17 mouse cellular contexts compared by ENCODE assay signal in genomic region chr10:83178151-83178550, GRCm38 (mm10).
DNase-seq lines count a peak whose midpoint lies in the region; ATAC-seq lines count a peak whose summit lies in the region.
"Had no signal": no experiment of that assay in that cellular context is flagged by ENCODE, and none has a peak within 500 bp of the region (broad histone marks: within the 10 kb centered on the region; RNA-seq: fewer than 3 reads in every experiment).

No protein-coding gene starts in this region.

- H3K36me3 ChIP-seq in midbrain, embryonic 14.5 days (ENCODE audit: control insufficient read depth, insufficient read depth, low read length): no peaks in the 10 kb centered on the region
- H3K36me3 ChIP-seq in midbrain, embryonic 15.5 days (replicated peaks): no peaks in the 10 kb centered on the region
- H3K36me3 ChIP-seq: midbrain, embryonic 12.5 days had no signal

- WGBS in midbrain, embryonic 14.5 days: 66% methylated on average over 5 of the region's 5 CpGs
- WGBS in midbrain, embryonic 15.5 days: 66% methylated on average over 5 of the region's 5 CpGs

- H3K4me3 ChIP-seq in midbrain, embryonic 14.5 days (replicated peaks; ENCODE audit: low read depth, low read length): no peak overlapping the region
- H3K4me3 ChIP-seq in midbrain, embryonic 15.5 days: no peak overlapping the region
- H3K4me3 ChIP-seq: erythroblast, embryonic 14.5 days; heart, embryonic 12.5 days; left cerebral cortex, adult 2 months; midbrain, embryonic 12.5 days had no signal

- ATAC-seq in midbrain, embryonic 14.5 days (ENCODE audit: low FRiP score, low TSS enrichment): no peak
- ATAC-seq in midbrain, embryonic 15.5 days (replicated peaks): no peak
- ATAC-seq: forebrain, postnatal 0 days; liver, postnatal 0 days had no signal

- peak; percentile 41 for DNase-seq in adrenal gland, postnatal 14 days
- DNase-seq in adrenal gland, adult 8-10 months: no peak
- DNase-seq in midbrain, embryonic 14.5 days: peak; percentile 35
- peak; percentile 40 for DNase-seq in fibroblast of lung, adult 2 months (ENCODE audit: low read depth)
- DNase-seq in heart, adult 18-20 months: no peak
- DNase-seq in heart, adult 8-10 months (ENCODE audit: low spot score): no peak
- no peak for DNase-seq in ovary, postnatal 14 days (ENCODE audit: low spot score)
- DNase-seq: forebrain, postnatal 0 days; gastrocnemius, postnatal 14 days; liver, postnatal 0 days; lung, postnatal 4 days; thymus, postnatal 36 days had no signal

- H3K9ac ChIP-seq in midbrain, embryonic 14.5 days (replicated peaks; ENCODE audit: low read length): no peak overlapping the region
- no peak overlapping the region for H3K9ac ChIP-seq in midbrain, embryonic 15.5 days
- H3K9ac ChIP-seq: forebrain, postnatal 0 days; heart, embryonic 12.5 days; liver, postnatal 0 days; midbrain, embryonic 12.5 days had no signal

- no peak overlapping the region for H3K27ac ChIP-seq in midbrain, embryonic 14.5 days (replicated peaks; ENCODE audit: low read depth, low read length)
- H3K27ac ChIP-seq in midbrain, embryonic 15.5 days: no peak overlapping the region
- H3K27ac ChIP-seq: left cerebral cortex, adult 2 months; midbrain, embryonic 12.5 days had no signal

- no peaks in the 10 kb centered on the region for H3K27me3 ChIP-seq in midbrain, embryonic 14.5 days (ENCODE audit: control insufficient read depth, insufficient read depth, low read length)
- H3K27me3 ChIP-seq in midbrain, embryonic 15.5 days (replicated peaks): no peaks in the 10 kb centered on the region
- H3K27me3 ChIP-seq: heart, embryonic 12.5 days; midbrain, embryonic 12.5 days had no signal

- H3K4me1 ChIP-seq in midbrain, embryonic 14.5 days (ENCODE audit: control insufficient read depth, insufficient read depth, low read length): 0 out of 2 replicates have a peak, but pooled peaks cover 7% of the 10 kb centered on the region
- 0 out of 2 replicates have a peak, but pooled peaks cover 5% of the 10 kb centered on the region for H3K4me1 ChIP-seq in midbrain, embryonic 15.5 days

- no peaks in the 10 kb centered on the region; the same call in 1 of the 2 replicates for H3K9me3 ChIP-seq in midbrain, embryonic 14.5 days (ENCODE audit: control insufficient read depth, low read length)
- no peaks in the 10 kb centered on the region for H3K9me3 ChIP-seq in midbrain, embryonic 15.5 days
- H3K9me3 ChIP-seq: midbrain, embryonic 12.5 days had no signal

- no peak overlapping the region for H3K4me2 ChIP-seq in midbrain, embryonic 14.5 days (ENCODE audit: low read length)
- H3K4me2 ChIP-seq in midbrain, embryonic 15.5 days: no peak overlapping the region
- H3K4me2 ChIP-seq: heart, embryonic 12.5 days; midbrain, embryonic 12.5 days had no signal

Comparison
In these comparisons a context has a peak if more than half of its experiments do, and no peak if none do; other contexts are left out.
1. DNase-seq: peak in adrenal gland, postnatal 14 days (single experiment), midbrain, embryonic 14.5 days (single experiment) and fibroblast of lung, adult 2 months (single experiment); none in adrenal gland, adult 8-10 months (single experiment), heart, adult 18-20 months (0 of 2), heart, adult 8-10 months (single experiment) and ovary, postnatal 14 days (single experiment).